Mouse (Mus musculus) left cerebral cortex, postnatal 36 days (tissue): ENCODE data around the gene 2210408I21Rik. TPM values are rescaled to one million over a fixed set of nuclear protein-coding genes. Genes with fewer than 3 reads are reported as not detected.

Source experiments
- total RNA-seq, 2 experiments: library from RNA; stranded (reverse); gene quantifications; 2 replicates each; pipeline ENCODE4 v1.2.3; 2021

2210408I21Rik gene
- total RNA-seq, 2 experiments from 2014 or later = 21.8 to 30.2 TPM

Other genes starting within 250 kb of the 2210408I21Rik start
- 10 to 100 TPM; 24.7 to 28.4 TPM for gene Slf1, start 67 bp upstream of the 2210408I21Rik start, total RNA-seq